Mouse (Mus musculus) inflammation-experienced regulatory T-cells (primary cell): ENCODE results near the gene Tas2r114. TPM values are rescaled to one million over a fixed set of nuclear protein-coding genes. Genes with fewer than 3 reads are reported as not detected.

ENCODE experiments used
- polyA plus RNA-seq, 2 experiments: library from polyadenylated mRNA; unstranded; fragments of 100-300 nt; shearing (Covaris generic); gene quantifications; one replicate each; pipeline ENCODE4 v1.2.1; 2017

Gene Tas2r114
- polyA plus RNA-seq, result not detected

GRCm38 (mm10) chr6:131689963-131690362 is at the start of gene Tas2r114:
Gene Tas2r114, minus strand, starts transcription at chr6:131690063.

GRCm38 (mm10) chr6:131687395-131687794 is 2.5 kb downstream of the Tas2r114 start, which contains the start of gene Tas2r105:
Gene Tas2r105, minus strand, starts transcription at chr6:131687495.

GRCm38 (mm10) chr6:131685644-131686043 is 4.2 kb downstream of the Tas2r114 start, which contains the start of gene Tas2r104:
Gene Tas2r104, minus strand, starts transcription at chr6:131685744.

DNA sequence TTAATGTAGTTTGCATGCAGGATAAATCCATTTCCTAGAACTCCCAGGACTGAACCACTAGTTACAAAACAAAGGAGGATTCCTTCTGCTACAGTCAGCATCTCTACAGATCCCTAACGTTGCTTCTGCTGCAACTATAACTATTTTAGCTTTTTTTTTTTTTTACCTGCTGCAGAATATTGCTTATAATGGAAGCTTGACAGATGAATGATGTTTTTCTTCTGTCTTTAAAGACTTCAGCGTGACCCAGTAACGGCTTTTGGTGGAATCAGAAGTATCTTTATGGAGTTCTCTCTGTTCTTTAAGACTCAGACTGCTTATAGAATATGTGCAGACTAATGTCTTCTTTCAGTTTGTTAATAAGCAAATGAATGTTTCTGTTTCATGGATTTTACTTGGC is 11.1 kb downstream of the Tas2r114 start, which contains the start of gene Tas2r106:
Gene Tas2r106, minus strand, starts transcription at position 101 of the 400 bp plus-strand sequence.

DNA sequence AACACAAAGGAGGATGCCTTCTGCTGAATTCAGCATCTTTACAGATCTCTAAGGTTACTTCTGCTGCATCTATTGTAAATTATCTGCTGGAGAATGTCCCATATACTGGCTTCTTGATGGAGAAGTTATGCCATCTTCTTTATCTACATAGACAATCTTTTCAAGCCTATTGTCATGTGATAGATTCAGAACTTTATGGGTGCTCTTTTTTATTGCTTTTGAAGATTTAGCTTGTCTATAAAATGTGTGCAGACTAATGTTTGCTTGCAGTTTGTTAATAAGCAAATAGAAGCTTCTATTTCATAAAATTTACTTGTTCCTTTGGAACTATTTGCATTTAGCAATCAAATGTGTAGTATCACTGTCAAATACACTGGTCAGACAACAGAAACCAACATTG is 29.8 kb downstream of the Tas2r114 start, which contains the start of gene Tas2r107:
Gene Tas2r107, minus strand, starts transcription at position 101 of the 400 bp plus-strand sequence.

Other genes with a start within 250 kb of the Tas2r114 start
- gene 5430401F13Rik, start 203.7 kb downstream of the Tas2r114 start, polyA plus RNA-seq, result 1 to 10 TPM in 1 of 2 experiments, under 1 TPM in 1; 0.80 to 2.4 TPM
- gene Gm6619, start 203.7 kb downstream of the Tas2r114 start, polyA plus RNA-seq, result 1 to 10 TPM in 1 of 2 experiments, under 1 TPM in 1; 0.47 to 1.2 TPM
- not detected for gene Tas2r130, start 59.2 kb downstream of the Tas2r114 start, polyA plus RNA-seq
- gene Tas2r107, start 29.9 kb downstream of the Tas2r114 start, polyA plus RNA-seq, result not detected
- under 1 TPM; 0.23 to 0.72 TPM for gene Tas2r106, start 11.2 kb downstream of the Tas2r114 start, polyA plus RNA-seq
- not detected for gene Tas2r104, start 4.3 kb downstream of the Tas2r114 start, polyA plus RNA-seq
- not detected for gene Tas2r105, start 2.6 kb downstream of the Tas2r114 start, polyA plus RNA-seq